Mouse (Mus musculus) C2C12 (cell line): ENCODE measurements around the gene Ssh2.

ENCODE experiments used
- CEBPB ChIP-seq: IDR thresholded peaks from one replicate; pipeline ENCODE4 v1.6.1; 2011; ENCODE audit warnings: low read depth, mild to moderate bottlenecking, control low read depth, moderate library complexity
- CTCF ChIP-seq: IDR thresholded peaks from one replicate; pipeline ENCODE4 v1.5.1; 2011; ENCODE audit not compliant: control insufficient read depth, insufficient read depth, insufficient read length
- FOSL1 ChIP-seq: IDR thresholded peaks from one replicate; pipeline ENCODE4 v1.8.0; 2011; ENCODE audit warnings: mild to moderate bottlenecking, low read length; ENCODE audit not compliant: poor library complexity, insufficient read depth, severe bottlenecking
- MAX ChIP-seq: IDR thresholded peaks from one replicate; pipeline ENCODE4 v1.6.1; 2011; ENCODE audit warnings: mild to moderate bottlenecking, control low read depth
- MYOD1 ChIP-seq: IDR thresholded peaks from one replicate; pipeline ENCODE4 v1.6.1; 2011; ENCODE audit warnings: low read depth; ENCODE audit not compliant: control insufficient read depth, insufficient read length
- MYOG ChIP-seq: IDR thresholded peaks from one replicate; pipeline ENCODE4 v1.6.1; 2011; ENCODE audit not compliant: control insufficient read depth, insufficient read length; ENCODE audit errors: extremely low read depth
- USF1 ChIP-seq: IDR thresholded peaks from one replicate; pipeline ENCODE4 v1.6.1; 2011; ENCODE audit warnings: low read depth, mild to moderate bottlenecking, control low read depth, moderate library complexity

DNA sequence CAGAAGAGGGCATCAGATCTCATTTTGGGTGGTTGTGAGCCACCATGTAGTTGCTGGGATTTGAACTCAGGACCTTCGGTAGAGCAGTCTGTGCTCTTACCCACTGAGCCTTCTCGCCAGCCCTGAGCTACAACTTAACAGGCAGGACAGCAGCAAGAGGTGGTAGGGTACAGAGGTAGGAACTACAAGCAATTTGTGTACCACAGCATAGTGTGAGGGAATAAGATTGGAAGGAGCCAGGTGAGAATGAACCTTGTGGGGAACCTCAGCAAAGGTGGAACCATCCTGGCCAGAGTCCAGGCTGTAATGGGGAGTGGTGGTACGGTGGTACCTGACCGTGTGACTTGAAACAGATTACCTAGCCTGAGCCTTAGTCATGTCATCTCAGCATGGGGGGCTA lies 285.9 kb downstream of the Ssh2 start:
- TF ChIP-seq CTCF: no peak
- no peak for TF ChIP-seq CEBPB
- no peak for TF ChIP-seq FOSL1
- TF ChIP-seq USF1: no peak
- no peak for TF ChIP-seq MYOG
- no peak for TF ChIP-seq MAX
- no peak for TF ChIP-seq MYOD1
